Mouse (Mus musculus) liver, embryonic 16.5 days (tissue): ENCODE data around the gene Srf. TPM values are rescaled to one million over a fixed set of nuclear protein-coding genes. Genes with fewer than 3 reads are reported as not detected.

ENCODE experiments used
- ATAC-seq: fragments of 200-750 bp; cut with Nextera tagmentation; 2 replicates; pipeline ENCODE4 v1.8.0; 2017; ENCODE audit warnings: low read depth, mild to moderate bottlenecking, moderate number of reproducible peaks, moderate library complexity
- H3K27ac ChIP-seq: fragments of 300-500 bp; sonication (generic); 2 replicates; pipeline ENCODE4 v1.5.1; 2014; ENCODE audit warnings: mild to moderate bottlenecking, low read length
- H3K27me3 ChIP-seq: fragments of 300-500 bp; sonication (generic); 2 replicates; pipeline ENCODE4 v1.6.1; 2014; ENCODE audit warnings: low read depth, low read length, mixed read lengths; ENCODE audit not compliant: control insufficient read depth, insufficient read depth
- H3K36me3 ChIP-seq: fragments of 300-500 bp; sonication (generic); 2 replicates; pipeline ENCODE4 v1.6.1; 2014; ENCODE audit warnings: mild to moderate bottlenecking; ENCODE audit not compliant: control insufficient read depth, insufficient read depth
- H3K4me1 ChIP-seq: fragments of 300-500 bp; sonication (generic); 2 replicates; pipeline ENCODE4 v1.6.1; 2014; ENCODE audit warnings: low read depth, low read length, mixed read lengths; ENCODE audit not compliant: control insufficient read depth
- H3K4me2 ChIP-seq: fragments of 300-500 bp; sonication (generic); 2 replicates; pipeline ENCODE4 v1.6.1; 2014; ENCODE audit warnings: low read depth, low read length, mixed read lengths
- H3K4me3 ChIP-seq: fragments of 300-500 bp; sonication (generic); 2 replicates; pipeline ENCODE4 v1.5.1; 2014; ENCODE audit warnings: low read depth, mild to moderate bottlenecking, low read length
- H3K9ac ChIP-seq: fragments of 300-500 bp; sonication (generic); 2 replicates; pipeline ENCODE4 v1.6.1; 2014; ENCODE audit warnings: low read depth, low read length
- H3K9me3 ChIP-seq: fragments of 300-500 bp; sonication (generic); replicated peaks from 2 replicates; pipeline ENCODE4 v1.6.1; 2016; ENCODE audit warnings: low read length; ENCODE audit not compliant: control insufficient read depth
- WGBS: fragments of 180-500 bp; shearing (Covaris S2); extraction: QIAGEN DNeasy Blood & Tissue Kit; methylation state at CpG from one replicate; pipeline ENCODE4 v1.1.7; 2014; ENCODE audit not compliant: insufficient replicate concordance; 5-methylcytosine and 5-hydroxymethylcytosine counted together
- polyA plus RNA-seq: library from polyadenylated mRNA; unstranded; fragments of >200 nt; fragmentation: Nextera tagmentation; extraction: Ambion mirVana; gene quantifications from 2 replicates; pipeline ENCODE4 v1.2.1, GENCODE M21; 2015

Gene Srf
- polyA plus RNA-seq, 1 experiment from 2014 or later, result 2.0 TPM

DNA sequence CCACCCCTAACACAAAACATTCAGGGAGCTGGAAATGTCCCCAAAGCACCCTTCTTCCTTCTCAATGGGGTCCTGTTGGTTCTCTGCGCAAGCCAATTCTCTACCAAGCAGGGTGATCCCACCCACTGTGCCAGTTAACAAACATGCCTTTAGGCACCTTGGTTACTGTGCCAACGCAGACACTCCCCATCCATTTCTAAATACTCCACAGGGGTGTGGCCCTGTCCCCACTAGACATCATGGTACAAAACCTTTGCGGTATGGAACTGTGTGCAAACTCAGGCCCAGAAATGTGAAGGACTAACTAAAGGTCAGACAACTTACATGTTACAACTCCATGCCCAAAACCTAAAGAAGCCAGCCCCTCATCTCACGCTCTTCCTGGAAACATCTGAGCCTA lies 37.1 kb upstream of the Srf start:
- H3K4me3 ChIP-seq, result no peak overlapping the region
- H3K4me1 ChIP-seq, result no peaks in the 10 kb centered on the region; the same call in 1 of the 2 replicates
- no peaks in the 10 kb centered on the region for H3K27me3 ChIP-seq
- 73% methylated on average over 4 of the region's 4 CpGs for WGBS
- no peaks in the 10 kb centered on the region for H3K9me3 ChIP-seq
- no peak overlapping the region for H3K9ac ChIP-seq
- no peak overlapping the region for H3K27ac ChIP-seq
- no peaks in the 10 kb centered on the region for H3K36me3 ChIP-seq
- H3K4me2 ChIP-seq, result no peak overlapping the region
- no peak for ATAC-seq

DNA sequence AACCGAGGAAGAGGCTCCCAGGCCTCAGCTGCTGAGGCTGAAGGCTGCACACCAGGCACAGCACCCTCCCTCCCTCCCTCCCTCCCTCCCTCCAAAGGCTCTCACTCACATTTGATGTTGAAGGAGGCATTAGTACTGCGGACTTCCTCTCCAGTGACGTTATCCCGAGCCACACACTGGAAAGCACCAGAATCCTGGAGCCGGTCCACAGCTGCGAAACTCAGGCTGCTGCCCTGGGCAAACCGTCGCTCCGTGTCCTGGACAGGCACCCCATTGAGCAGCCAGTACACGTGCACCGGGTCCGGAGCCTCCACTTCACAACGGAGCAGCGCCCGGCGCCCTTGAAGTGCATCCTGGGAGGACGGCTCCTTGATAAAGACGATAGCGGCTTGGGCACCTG lies 35.4 kb upstream of the Srf start:
- Histone ChIP-seq H3K36me3 (no peaks in the 10 kb centered on the region), H3K4me2 (no peak overlapping the region), H3K4me3 (no peak overlapping the region), H3K4me1 (no peaks in the 10 kb centered on the region; the same call in 1 of the 2 replicates), H3K27me3 (no peaks in the 10 kb centered on the region), H3K27ac (no peak overlapping the region), H3K9ac (no peak overlapping the region), H3K9me3 (no peaks in the 10 kb centered on the region)
- WGBS, result 78% methylated on average over 19 of the region's 19 CpGs
- ATAC-seq, result no peak

- H3K9me3 ChIP-seq, result no peaks in the 10 kb centered on the region
- no peak overlapping the region for H3K9ac ChIP-seq
- H3K36me3 ChIP-seq, result no peaks in the 10 kb centered on the region
- peak overlapping the region; percentile 26 for H3K4me2 ChIP-seq
- 0 out of 2 replicates have a peak overlapping the region, but pooled peaks have one; percentile 11 for H3K4me3 ChIP-seq
- peak overlapping the region; percentile 62 for H3K27ac ChIP-seq
- H3K4me1 ChIP-seq, result no peaks in the 10 kb centered on the region; the same call in 1 of the 2 replicates
- WGBS, result 56% methylated on average over 7 of the region's 7 CpGs
- peak; percentile 89 for ATAC-seq
- no peaks in the 10 kb centered on the region for H3K27me3 ChIP-seq
Observed at GRCm38 (mm10) chr17:46590439-46590838, 34.5 kb upstream of the Srf start.

DNA sequence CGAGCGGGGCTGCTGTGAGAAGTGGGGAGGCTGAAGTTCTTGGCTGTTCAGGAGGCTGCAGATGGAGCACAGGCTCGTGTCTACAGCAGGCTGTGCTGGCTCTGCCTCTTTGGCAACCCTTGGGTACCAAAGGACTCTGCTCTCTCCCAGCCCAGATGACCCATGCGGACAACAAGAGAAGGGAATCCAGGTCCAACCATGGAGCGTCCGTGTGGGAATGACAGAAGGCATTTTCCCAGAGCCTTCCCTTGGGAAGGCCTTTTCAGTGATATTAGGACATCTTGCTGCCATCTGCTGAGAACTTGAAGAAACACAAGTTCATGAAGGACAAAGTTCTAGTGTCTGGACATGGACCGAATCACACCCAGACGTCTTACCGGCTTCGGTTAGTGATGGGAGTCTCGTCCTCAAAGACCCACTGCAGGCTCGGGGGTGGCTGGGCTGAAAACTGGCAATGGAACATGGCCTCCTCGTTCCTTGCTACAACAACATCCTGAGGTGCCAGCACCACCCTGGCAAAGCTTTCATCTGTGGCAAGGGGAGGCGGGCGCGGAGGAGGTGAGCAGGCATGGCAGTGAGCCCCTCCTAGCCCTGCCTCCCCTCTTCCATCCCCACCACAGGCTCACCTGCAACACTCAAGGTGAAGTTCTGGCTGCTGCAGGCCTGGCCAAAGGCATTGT lies 33.8 kb upstream of the Srf start:
- Histone ChIP-seq H3K4me2 (peak overlapping the region; percentile 26), H3K27me3 (no peaks in the 10 kb centered on the region), H3K9me3 (no peaks in the 10 kb centered on the region), H3K36me3 (no peaks in the 10 kb centered on the region), H3K4me1 (no peaks in the 10 kb centered on the region; the same call in 1 of the 2 replicates), H3K9ac (no peak overlapping the region), H3K4me3 (0 out of 2 replicates have a peak overlapping the region, but pooled peaks have one; percentile 11), H3K27ac (peak overlapping the region; percentile 62)
- ATAC-seq, result no peak
- 76% methylated on average over 16 of the region's 16 CpGs for WGBS

- WGBS, result 62% methylated on average over 6 of the region's 6 CpGs
- no peaks in the 10 kb centered on the region; the same call in 1 of the 2 replicates for H3K4me1 ChIP-seq
- no peak overlapping the region for H3K27ac ChIP-seq
Observed at GRCm38 (mm10) chr17:46588913-46589312, 32.9 kb upstream of the Srf start.

GRCm38 (mm10) chr17:46588173-46588572 lies 32.2 kb upstream of the Srf start:
- no peaks in the 10 kb centered on the region for H3K36me3 ChIP-seq
- ATAC-seq, result no peak
- no peaks in the 10 kb centered on the region; the same call in 1 of the 2 replicates for H3K4me1 ChIP-seq
- no peak overlapping the region for H3K27ac ChIP-seq
- no peak overlapping the region for H3K4me3 ChIP-seq
- no peaks in the 10 kb centered on the region for H3K27me3 ChIP-seq
- 22% methylated on average over 9 of the region's 9 CpGs for WGBS
- H3K9me3 ChIP-seq, result no peaks in the 10 kb centered on the region
- H3K9ac ChIP-seq, result no peak overlapping the region
- no peak overlapping the region for H3K4me2 ChIP-seq

More at GRCm38 (mm10) chr17:46588913-46589312, 32.9 kb upstream of the Srf start:
- Histone ChIP-seq H3K27me3 (no peaks in the 10 kb centered on the region), H3K4me3 (no peak overlapping the region), H3K9me3 (no peaks in the 10 kb centered on the region), H3K4me2 (no peak overlapping the region), H3K9ac (no peak overlapping the region), H3K36me3 (no peaks in the 10 kb centered on the region)
- ATAC-seq, result no peak

- no peaks in the 10 kb centered on the region for H3K36me3 ChIP-seq
Observed at GRCm38 (mm10) chr17:46586327-46586726, 30.4 kb upstream of the Srf start.

GRCm38 (mm10) chr17:46578650-46579049 lies 22.7 kb upstream of the Srf start:
- H3K4me1 ChIP-seq, result no peaks in the 10 kb centered on the region
- no peak overlapping the region for H3K4me3 ChIP-seq
- H3K27ac ChIP-seq, result no peak overlapping the region
- no peak for ATAC-seq
- peaks cover 5% of the 10 kb centered on the region for H3K36me3 ChIP-seq
- no peak overlapping the region for H3K4me2 ChIP-seq
- no peak overlapping the region for H3K9ac ChIP-seq
- no peaks in the 10 kb centered on the region for H3K27me3 ChIP-seq
- no peaks in the 10 kb centered on the region for H3K9me3 ChIP-seq
- WGBS, result 66% methylated on average over 5 of the region's 5 CpGs

More at GRCm38 (mm10) chr17:46586327-46586726, 30.4 kb upstream of the Srf start:
- H3K4me1 ChIP-seq, result no peaks in the 10 kb centered on the region; the same call in 1 of the 2 replicates
- no peak overlapping the region for H3K4me2 ChIP-seq
- H3K27ac ChIP-seq, result no peak overlapping the region
- H3K9ac ChIP-seq, result no peak overlapping the region
- no peaks in the 10 kb centered on the region for H3K9me3 ChIP-seq
- no peak for ATAC-seq
- 63% methylated on average over 8 of the region's 8 CpGs for WGBS
- H3K4me3 ChIP-seq, result no peak overlapping the region
- no peaks in the 10 kb centered on the region for H3K27me3 ChIP-seq

GRCm38 (mm10) chr17:46576070-46576469 lies 20.1 kb upstream of the Srf start:
- no peaks in the 10 kb centered on the region for H3K4me1 ChIP-seq
- no peak overlapping the region for H3K27ac ChIP-seq
- H3K9me3 ChIP-seq, result no peaks in the 10 kb centered on the region
- H3K9ac ChIP-seq, result no peak overlapping the region
- no peak overlapping the region for H3K4me3 ChIP-seq
- 66% methylated on average over 13 of the region's 13 CpGs for WGBS
- H3K27me3 ChIP-seq, result no peaks in the 10 kb centered on the region
- H3K4me2 ChIP-seq, result no peak overlapping the region
- H3K36me3 ChIP-seq, result peaks cover 5% of the 10 kb centered on the region
- ATAC-seq, result no peak
